Comparison of ENCODE assay signal across 10 mouse cellular contexts in the genomic region with DNA sequence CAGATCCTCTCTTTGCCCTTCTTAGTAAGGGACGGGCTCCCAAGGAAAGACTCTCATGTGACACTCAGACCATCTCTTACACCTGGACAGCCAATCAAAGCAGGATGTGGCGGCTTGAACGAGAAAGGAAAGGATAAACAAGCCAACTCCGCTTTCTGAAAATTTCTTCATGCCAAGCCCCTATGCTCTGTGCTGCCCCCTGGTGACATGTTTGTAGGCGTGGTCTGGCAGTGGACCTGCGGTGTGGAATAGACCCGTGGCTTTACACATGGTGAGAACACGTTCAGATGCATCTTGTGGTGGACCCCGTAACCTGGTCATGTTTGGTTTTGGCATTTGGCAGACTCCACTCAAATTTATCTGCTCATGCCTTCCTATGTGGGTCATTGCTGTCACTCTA. TPM values are rescaled to one million over a fixed set of nuclear protein-coding genes. Genes with fewer than 3 reads are reported as not detected.
A peak's percentile ranks its signal among the peaks of the same experiment; 100 is the strongest.
DNase-seq lines count a peak whose midpoint lies in the region; ATAC-seq and TF ChIP-seq lines count a peak whose summit lies in the region.
"Had no signal": no experiment of that assay in that cellular context is flagged by ENCODE, and none has a peak within 500 bp of the region (broad histone marks: within the 10 kb centered on the region; RNA-seq: fewer than 3 reads in every experiment).

No protein-coding gene starts in this region.

- 76% methylated on average over 9 of the region's 9 CpGs for WGBS in forebrain, embryonic 10.5 days
- WGBS in forebrain, embryonic 15.5 days: 64% methylated on average over 9 of the region's 9 CpGs

- no peak overlapping the region for H3K4me2 ChIP-seq in forebrain, embryonic 15.5 days (replicated peaks)
- H3K4me2 ChIP-seq: heart, embryonic 13.5 days had no signal

- no peak overlapping the region for H3K4me3 ChIP-seq in forebrain, embryonic 10.5 days
- H3K4me3 ChIP-seq in forebrain, embryonic 15.5 days: no peak overlapping the region
- no peak overlapping the region for H3K4me3 ChIP-seq in testis, adult 2 months (ENCODE audit: control insufficient read depth, low read depth, low read length)
- H3K4me3 ChIP-seq: heart, embryonic 13.5 days had no signal

- DNase-seq in forebrain, embryonic 10.5 days (ENCODE audit: extremely low spot score, low spot score): peak; percentile 36
- no peak for DNase-seq in testis, postnatal 14 days (ENCODE audit: low spot score)
- DNase-seq in embryo, embryonic 10 days (ENCODE audit: low spot score): peak; percentile 65
- peak; percentile 28 to 46 for DNase-seq in kidney, adult 8-10 months
- DNase-seq in lung, postnatal 10 days: peak; percentile 86
- DNase-seq in splenic B cell, adult 2 months (ENCODE audit: low read depth, low spot score): peak; percentile 22

- no peaks in the 10 kb centered on the region for H3K9me3 ChIP-seq in forebrain, embryonic 10.5 days
- H3K9me3 ChIP-seq in forebrain, embryonic 15.5 days: no peaks in the 10 kb centered on the region
- H3K9me3 ChIP-seq: heart, embryonic 13.5 days had no signal

- no peak overlapping the region for H3K9ac ChIP-seq in forebrain, embryonic 15.5 days (replicated peaks)
- H3K9ac ChIP-seq: heart, embryonic 13.5 days had no signal

- peak; percentile 63; the same call in 1 of the 2 replicates for TF ChIP-seq CTCF in testis, adult 2 months (IDR thresholded peaks at IDR 0.05; ENCODE audit: control insufficient read depth, insufficient read depth, insufficient replicate concordance, low read depth, low read length)

- H3K27me3 ChIP-seq in forebrain, embryonic 10.5 days (ENCODE audit: poor library complexity, severe bottlenecking): no peaks in the 10 kb centered on the region
- no peaks in the 10 kb centered on the region for H3K27me3 ChIP-seq in forebrain, embryonic 15.5 days
- no peaks in the 10 kb centered on the region for H3K27me3 ChIP-seq in testis, adult 2 months (ENCODE audit: control insufficient read depth, insufficient read depth, low read length)
- H3K27me3 ChIP-seq in splenic B cell, adult 2 months (ENCODE audit: control insufficient read depth, insufficient read depth, low read length, poor library complexity, severe bottlenecking): no peaks in the 10 kb centered on the region
- H3K27me3 ChIP-seq: heart, embryonic 13.5 days had no signal

- ATAC-seq in forebrain, embryonic 15.5 days (replicated peaks): no peak

- H3K36me3 ChIP-seq in forebrain, embryonic 10.5 days (replicated peaks): no peaks in the 10 kb centered on the region
- H3K36me3 ChIP-seq in forebrain, embryonic 15.5 days: no peaks in the 10 kb centered on the region
- no peaks in the 10 kb centered on the region for H3K36me3 ChIP-seq in testis, adult 2 months (ENCODE audit: control insufficient read depth, insufficient read depth, low read length)
- H3K36me3 ChIP-seq in splenic B cell, adult 2 months (ENCODE audit: control insufficient read depth, insufficient read depth, low read length, poor library complexity, severe bottlenecking): no peaks in the 10 kb centered on the region
- H3K36me3 ChIP-seq: G1E; heart, embryonic 13.5 days had no signal

- H3K4me1 ChIP-seq in forebrain, embryonic 10.5 days: no peaks in the 10 kb centered on the region
- H3K4me1 ChIP-seq in forebrain, embryonic 15.5 days: no peaks in the 10 kb centered on the region
- H3K4me1 ChIP-seq in testis, adult 2 months (ENCODE audit: control insufficient read depth, insufficient read depth, low read length): no peaks in the 10 kb centered on the region
- H3K4me1 ChIP-seq: heart, embryonic 13.5 days had no signal

- no peak overlapping the region for H3K27ac ChIP-seq in forebrain, embryonic 10.5 days
- H3K27ac ChIP-seq in forebrain, embryonic 15.5 days (replicated peaks): no peak overlapping the region
- no peak overlapping the region for H3K27ac ChIP-seq in testis, adult 2 months (ENCODE audit: control insufficient read depth, insufficient read depth, low read depth, low read length)
- H3K27ac ChIP-seq: heart, embryonic 13.5 days had no signal

- no peak for TF ChIP-seq POLR2A in testis, adult 2 months (IDR thresholded peaks at IDR 0.05; ENCODE audit: control insufficient read depth, low read depth, low read length)

RNA-seq across cellular contexts. Expression of gene Tlr5, which starts 58.9 kb away (rescaled TPM):
- 0.32 and 0.45 TPM in 2 replicates for polyA plus RNA-seq in forebrain, embryonic 10.5 days (2016; fragmentation: Nextera tagmentation; extraction: Ambion mirVana)
- polyA plus RNA-seq in forebrain, embryonic 15.5 days (2015; fragmentation: Nextera tagmentation; extraction: Ambion mirVana): 0.05 and 0.14 TPM in 2 replicates
- 0.35 and 0.89 TPM in 2 replicates for polyA plus RNA-seq in testis, adult 2 months (2012; rRNA removed)
- polyA plus RNA-seq: G1E had no signal
